Mouse (Mus musculus) MEL (cell line): ENCODE results near the gene Stk10.

Experiments used
- CTCF ChIP-seq, 3 experiments: IDR thresholded peaks in 2 of 3; conservative IDR thresholded peaks in 1 of 3; 2 replicates each; pipeline ENCODE4 v1.5.1; 2011 to 2012; ENCODE audit warnings: low read length in 3 of 3, low read depth in 2 of 3, mild to moderate bottlenecking in 2 of 3, improper control_type of control experiment in 1 of 3, inconsistent platforms in 1 of 3, mixed read lengths in 1 of 3, moderate library complexity in 1 of 3; ENCODE audit not compliant: control insufficient read depth in 1 of 3, insufficient read depth in 1 of 3, poor library complexity in 1 of 3, severe bottlenecking in 1 of 3
- E2F4 ChIP-seq: IDR thresholded peaks from 2 replicates; pipeline ENCODE4 v1.6.1; 2011; ENCODE audit warnings: low read depth, low read length, improper control_type of control experiment, borderline replicate concordance
- NELFE ChIP-seq: IDR thresholded peaks from 2 replicates; pipeline ENCODE4 v1.6.1; 2011; ENCODE audit warnings: low read depth, low read length, improper control_type of control experiment
- POLR2A ChIP-seq, 2 experiments: IDR thresholded peaks; 2 replicates each; pipeline ENCODE4 v1.6.1; 2011 to 2012; ENCODE audit warnings: low read length in 2 of 2, mild to moderate bottlenecking in 2 of 2, control low read depth in 1 of 2, improper control_type of control experiment in 1 of 2, low read depth in 1 of 2, moderate library complexity in 1 of 2; ENCODE audit not compliant: control insufficient read depth in 1 of 2, insufficient read depth in 1 of 2, poor library complexity in 1 of 2
- TAL1 ChIP-seq: IDR thresholded peaks from 2 replicates; pipeline ENCODE4 v1.6.1; 2012; ENCODE audit warnings: mild to moderate bottlenecking, inconsistent platforms, low read length, moderate library complexity, mixed read lengths
- TCF12 ChIP-seq: IDR thresholded peaks from 2 replicates; pipeline ENCODE4 v1.6.1; 2014; ENCODE audit warnings: low read depth, mild to moderate bottlenecking, inconsistent platforms, low read length, improper control_type of control experiment, moderate library complexity

DNA sequence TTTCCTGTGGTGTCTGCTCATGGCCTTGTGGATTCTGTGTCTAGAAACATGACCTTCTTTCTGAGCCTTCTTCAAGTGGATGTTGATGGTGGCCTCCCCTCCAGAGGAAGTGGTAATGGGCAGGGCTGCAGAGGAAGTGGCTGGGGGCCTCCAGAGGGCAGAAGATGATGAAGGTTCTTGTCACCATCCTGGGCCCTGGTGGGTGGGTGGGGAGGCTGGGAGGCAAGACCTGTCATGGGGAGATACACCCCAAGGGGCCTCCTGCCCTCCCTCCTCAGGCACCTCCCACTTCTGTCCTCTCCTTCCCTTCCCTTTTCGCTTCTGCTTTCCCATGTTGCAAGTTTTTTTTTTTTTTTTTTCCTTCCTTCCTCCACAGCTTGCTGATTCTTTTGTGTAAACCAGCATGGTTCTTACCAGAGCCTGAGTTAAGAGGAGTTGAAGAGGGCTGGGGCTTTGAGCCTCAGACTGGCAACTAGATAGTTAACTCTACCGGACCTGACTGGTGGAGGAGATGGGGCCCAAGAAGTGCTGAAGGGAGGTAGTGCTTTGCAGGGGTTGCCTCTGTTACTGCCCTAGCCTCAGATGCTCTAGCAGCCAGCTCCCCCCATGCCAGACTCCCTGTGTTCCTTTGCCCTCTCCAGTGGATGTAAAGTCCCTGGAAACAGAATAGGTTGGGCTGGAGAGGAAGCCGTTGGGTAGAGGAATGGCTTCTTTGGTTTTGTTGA lies 9.7 kb downstream of the Stk10 start:
- no peak; a peak in 1 of 6 replicates for TF ChIP-seq CTCF (IDR thresholded peaks at IDR 0.05 in 2 of 3, conservative IDR thresholded peaks at IDR 0.05 in 1 of 3; ENCODE audit: control insufficient read depth in 1 of 3, insufficient read depth in 1 of 3, low read depth in 2 of 3, low read length in 3 of 3, poor library complexity in 1 of 3, severe bottlenecking in 1 of 3)
- peak; percentile 69 for TF ChIP-seq TCF12
- TF ChIP-seq NELFE = peak; percentile 52
- peak in 1 of 2 experiments; percentile 73; a peak in 2 of 4 replicates for TF ChIP-seq POLR2A (IDR thresholded peaks at IDR 0.05; ENCODE audit: control insufficient read depth in 1 of 2, insufficient read depth in 1 of 2, low read depth in 1 of 2, low read length in 2 of 2, poor library complexity in 1 of 2)
- peak; percentile 59 for TF ChIP-seq TAL1
- TF ChIP-seq E2F4 = no peak
